Mouse (Mus musculus): ENCODE data around the gene Lrrc7. TPM values are rescaled to one million over a fixed set of nuclear protein-coding genes. Genes with fewer than 3 reads are reported as not detected.

Lrrc7 gene
- polyA plus RNA-seq, 1 experiment from 2014 or later: 5.0 TPM

- 74% methylated on average over 1 of the region's 1 CpGs for WGBS
- DNase-seq (ENCODE audit: low spot score): peak; percentile 16
- no peaks in the 10 kb centered on the region for H3K4me1 ChIP-seq (ENCODE audit: control insufficient read depth, insufficient read depth, low read length)
Measured at GRCm38 (mm10) chr3:158247672-158248071, 314.3 kb downstream of the Lrrc7 start.

GRCm38 (mm10) chr3:158210657-158211056 lies 351.4 kb downstream of the Lrrc7 start:
- Histone ChIP-seq H3K4me2 (ENCODE audit: low read length) (no peak overlapping the region), H3K4me3 (ENCODE audit: low read depth, low read length) (no peak overlapping the region), H3K27me3 (replicated peaks; ENCODE audit: control insufficient read depth, insufficient read depth, low read length) (no peaks in the 10 kb centered on the region), H3K9ac (ENCODE audit: low read length) (no peak overlapping the region), H3K4me1 (ENCODE audit: control insufficient read depth, insufficient read depth, low read length) (peaks cover 2% of the 10 kb centered on the region; the same call in 1 of the 2 replicates), H3K27ac (ENCODE audit: low read depth, low read length) (no peak overlapping the region), H3K36me3 (ENCODE audit: control insufficient read depth, insufficient read depth, low read length) (no peaks in the 10 kb centered on the region), H3K9me3 (replicated peaks; ENCODE audit: control insufficient read depth, low read length) (no peaks in the 10 kb centered on the region)
- no peak for DNase-seq (ENCODE audit: low spot score)
- no peak for ATAC-seq
- WGBS: 51% methylated on average over 2 of the region's 2 CpGs

More at GRCm38 (mm10) chr3:158247672-158248071, 314.3 kb downstream of the Lrrc7 start:
- H3K27ac ChIP-seq (ENCODE audit: low read depth, low read length): no peak overlapping the region
- no peaks in the 10 kb centered on the region for H3K9me3 ChIP-seq (replicated peaks; ENCODE audit: control insufficient read depth, low read length)
- no peak overlapping the region for H3K4me3 ChIP-seq (ENCODE audit: low read depth, low read length)
- H3K27me3 ChIP-seq (replicated peaks; ENCODE audit: control insufficient read depth, insufficient read depth, low read length): no peaks in the 10 kb centered on the region
- no peak overlapping the region for H3K4me2 ChIP-seq (ENCODE audit: low read length)
- 0 out of 2 replicates have a peak, but pooled peaks have one; percentile 29 for ATAC-seq
- H3K36me3 ChIP-seq (ENCODE audit: control insufficient read depth, insufficient read depth, low read length): no peaks in the 10 kb centered on the region
- H3K9ac ChIP-seq (ENCODE audit: low read length): no peak overlapping the region

- Histone ChIP-seq H3K4me2 (ENCODE audit: low read length) (no peak overlapping the region), H3K27me3 (replicated peaks; ENCODE audit: control insufficient read depth, insufficient read depth, low read length) (no peaks in the 10 kb centered on the region), H3K36me3 (ENCODE audit: control insufficient read depth, insufficient read depth, low read length) (no peaks in the 10 kb centered on the region), H3K9ac (ENCODE audit: low read length) (no peak overlapping the region), H3K9me3 (replicated peaks; ENCODE audit: control insufficient read depth, low read length) (no peaks in the 10 kb centered on the region), H3K4me1 (ENCODE audit: control insufficient read depth, insufficient read depth, low read length) (peaks cover 2% of the 10 kb centered on the region; the same call in 1 of the 2 replicates), H3K27ac (ENCODE audit: low read depth, low read length) (no peak overlapping the region), H3K4me3 (ENCODE audit: low read depth, low read length) (no peak overlapping the region)
- ATAC-seq (peak; percentile 90), DNase-seq (ENCODE audit: low spot score) (peak; percentile 74)
- 9% methylated on average over 2 of the region's 2 CpGs for WGBS
Measured at GRCm38 (mm10) chr3:158210026-158210425, 352.0 kb downstream of the Lrrc7 start.

DNA sequence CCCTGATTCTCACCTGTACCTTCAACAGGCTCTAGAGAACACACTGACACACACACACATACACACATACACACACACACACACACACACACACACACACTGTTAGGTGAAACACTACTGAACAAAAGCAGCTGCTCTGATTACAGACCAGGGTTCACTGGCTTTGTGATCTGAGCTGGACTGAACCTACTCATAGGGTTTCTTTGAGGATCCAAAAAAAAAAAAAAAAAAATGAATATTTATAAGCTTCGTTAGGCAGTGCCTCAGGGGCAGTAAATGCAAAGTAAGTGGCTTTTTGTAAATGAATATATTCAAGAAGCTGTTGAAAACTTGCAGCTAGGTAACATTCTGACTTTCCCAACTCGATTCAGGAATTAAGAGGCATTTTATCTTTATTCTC lies 354.2 kb downstream of the Lrrc7 start:
- Histone ChIP-seq H3K27me3 (replicated peaks; ENCODE audit: control insufficient read depth, insufficient read depth, low read length) (no peaks in the 10 kb centered on the region), H3K4me1 (ENCODE audit: control insufficient read depth, insufficient read depth, low read length) (peaks cover 2% of the 10 kb centered on the region; the same call in 1 of the 2 replicates), H3K27ac (ENCODE audit: low read depth, low read length) (no peak overlapping the region), H3K9me3 (replicated peaks; ENCODE audit: control insufficient read depth, low read length) (no peaks in the 10 kb centered on the region), H3K4me2 (ENCODE audit: low read length) (no peak overlapping the region), H3K4me3 (ENCODE audit: low read depth, low read length) (no peak overlapping the region), H3K9ac (ENCODE audit: low read length) (no peak overlapping the region), H3K36me3 (ENCODE audit: control insufficient read depth, insufficient read depth, low read length) (no peaks in the 10 kb centered on the region)
- ATAC-seq: peak; percentile 63; the same call in 1 of the 2 replicates
- DNase-seq (ENCODE audit: low spot score): peak; percentile 27
- WGBS: 9% methylated on average over 2 of the region's 2 CpGs

DNA sequence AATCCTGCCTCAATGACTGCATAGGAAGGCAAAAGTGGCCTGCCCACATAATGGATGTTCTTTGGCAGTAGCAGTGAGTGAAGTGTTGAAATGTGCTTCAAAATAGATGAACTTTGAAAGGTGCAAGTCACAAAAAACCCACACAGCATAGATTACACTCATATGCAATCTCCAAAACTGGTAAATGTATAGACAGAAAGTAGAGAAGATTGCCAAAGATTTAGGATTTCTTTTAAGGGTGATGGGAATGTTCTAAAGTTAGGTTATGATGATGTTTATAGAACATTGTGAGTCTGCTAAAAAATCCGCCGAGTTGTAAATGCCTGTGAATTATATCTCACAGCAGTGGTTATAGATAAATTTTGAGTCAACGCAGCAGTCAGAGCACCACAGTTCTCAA lies 359.2 kb downstream of the Lrrc7 start:
- 94% methylated on average over 3 of the region's 3 CpGs for WGBS
- no peak overlapping the region for H3K4me2 ChIP-seq (ENCODE audit: low read length)
- ATAC-seq (no peak), DNase-seq (ENCODE audit: low spot score) (no peak)
- H3K36me3 ChIP-seq (ENCODE audit: control insufficient read depth, insufficient read depth, low read length): no peaks in the 10 kb centered on the region
- no peaks in the 10 kb centered on the region for H3K27me3 ChIP-seq (replicated peaks; ENCODE audit: control insufficient read depth, insufficient read depth, low read length)
- H3K9me3 ChIP-seq (replicated peaks; ENCODE audit: control insufficient read depth, low read length): no peaks in the 10 kb centered on the region
- no peaks in the 10 kb centered on the region; the same call in 1 of the 2 replicates for H3K4me1 ChIP-seq (ENCODE audit: control insufficient read depth, insufficient read depth, low read length)
- no peak overlapping the region for H3K4me3 ChIP-seq (ENCODE audit: low read depth, low read length)
- no peak overlapping the region for H3K27ac ChIP-seq (ENCODE audit: low read depth, low read length)
- H3K9ac ChIP-seq (ENCODE audit: low read length): no peak overlapping the region

GRCm38 (mm10) chr3:158195426-158195825 lies 366.6 kb downstream of the Lrrc7 start:
- ATAC-seq (no peak), DNase-seq (ENCODE audit: low spot score) (no peak)
- Histone ChIP-seq H3K27me3 (replicated peaks; ENCODE audit: control insufficient read depth, insufficient read depth, low read length) (no peaks in the 10 kb centered on the region), H3K9me3 (replicated peaks; ENCODE audit: control insufficient read depth, low read length) (no peaks in the 10 kb centered on the region), H3K4me3 (ENCODE audit: low read depth, low read length) (no peak overlapping the region), H3K9ac (ENCODE audit: low read length) (no peak overlapping the region), H3K36me3 (ENCODE audit: control insufficient read depth, insufficient read depth, low read length) (no peaks in the 10 kb centered on the region), H3K27ac (ENCODE audit: low read depth, low read length) (no peak overlapping the region), H3K4me1 (ENCODE audit: control insufficient read depth, insufficient read depth, low read length) (no peaks in the 10 kb centered on the region), H3K4me2 (ENCODE audit: low read length) (no peak overlapping the region)

- WGBS: 76% methylated on average over 1 of the region's 1 CpGs
- no peak overlapping the region for H3K27ac ChIP-seq (ENCODE audit: low read depth, low read length)
- no peak overlapping the region for H3K9ac ChIP-seq (ENCODE audit: low read length)
- H3K27me3 ChIP-seq (replicated peaks; ENCODE audit: control insufficient read depth, insufficient read depth, low read length): no peaks in the 10 kb centered on the region
- ATAC-seq: no peak
- no peaks in the 10 kb centered on the region for H3K36me3 ChIP-seq (ENCODE audit: control insufficient read depth, insufficient read depth, low read length)
- no peaks in the 10 kb centered on the region for H3K9me3 ChIP-seq (replicated peaks; ENCODE audit: control insufficient read depth, low read length)
- no peak for DNase-seq (ENCODE audit: low spot score)
- no peaks in the 10 kb centered on the region for H3K4me1 ChIP-seq (ENCODE audit: control insufficient read depth, insufficient read depth, low read length)
- H3K4me2 ChIP-seq (ENCODE audit: low read length): no peak overlapping the region
- H3K4me3 ChIP-seq (ENCODE audit: low read depth, low read length): no peak overlapping the region
Measured at GRCm38 (mm10) chr3:158193229-158193628, 368.8 kb downstream of the Lrrc7 start.

- Histone ChIP-seq H3K27ac (ENCODE audit: low read depth, low read length) (0 out of 2 replicates have a peak overlapping the region, but pooled peaks have one; percentile 14), H3K4me1 (ENCODE audit: control insufficient read depth, insufficient read depth, low read length) (peaks cover 6% of the 10 kb centered on the region), H3K27me3 (replicated peaks; ENCODE audit: control insufficient read depth, insufficient read depth, low read length) (no peaks in the 10 kb centered on the region), H3K4me3 (ENCODE audit: low read depth, low read length) (no peak overlapping the region), H3K9me3 (replicated peaks; ENCODE audit: control insufficient read depth, low read length) (no peaks in the 10 kb centered on the region), H3K36me3 (ENCODE audit: control insufficient read depth, insufficient read depth, low read length) (no peaks in the 10 kb centered on the region), H3K4me2 (ENCODE audit: low read length) (no peak overlapping the region), H3K9ac (ENCODE audit: low read length) (no peak overlapping the region)
- 35% methylated on average over 10 of the region's 10 CpGs for WGBS
- peak; percentile 83 for DNase-seq (ENCODE audit: low spot score)
- ATAC-seq: peak; percentile 93
Measured at GRCm38 (mm10) chr3:158174880-158175735, 386.9 kb downstream of the Lrrc7 start.

- no peak overlapping the region for H3K9ac ChIP-seq (ENCODE audit: low read length)
- 94% methylated on average over 8 of the region's 8 CpGs for WGBS
- ATAC-seq: no peak
- H3K4me1 ChIP-seq (ENCODE audit: control insufficient read depth, insufficient read depth, low read length): no peaks in the 10 kb centered on the region
- H3K4me2 ChIP-seq (ENCODE audit: low read length): no peak overlapping the region
- no peaks in the 10 kb centered on the region for H3K9me3 ChIP-seq (replicated peaks; ENCODE audit: control insufficient read depth, low read length)
- no peak for DNase-seq (ENCODE audit: low spot score)
- H3K27me3 ChIP-seq (replicated peaks; ENCODE audit: control insufficient read depth, insufficient read depth, low read length): no peaks in the 10 kb centered on the region
- no peak overlapping the region for H3K27ac ChIP-seq (ENCODE audit: low read depth, low read length)
- H3K4me3 ChIP-seq (ENCODE audit: low read depth, low read length): no peak overlapping the region
- H3K36me3 ChIP-seq (ENCODE audit: control insufficient read depth, insufficient read depth, low read length): no peaks in the 10 kb centered on the region
Measured at GRCm38 (mm10) chr3:158169180-158169579, 392.8 kb downstream of the Lrrc7 start.
